Mouse (Mus musculus): ENCODE data around the gene P4ha2.

- TF ChIP-seq CTCF (conservative IDR thresholded peaks at IDR 0.05; ENCODE audit: insufficient read depth, insufficient read length, low read depth, low read length) = no peak
- TF ChIP-seq POLR2A (IDR thresholded peaks at IDR 0.05; ENCODE audit: low read depth, low read length) = no peak
These were observed 7.7 kb upstream of the P4ha2 start for GRCm38 (mm10) chr11:54092188-54092587.
